Mouse (Mus musculus): ENCODE measurements at regions not wholly inside any gene's neighbourhood (a gene's known extent, or its start where the extent isn't known, plus 50 kb on each side); places are given as distances from the start of the nearest gene placed in this dataset.

- DNase-seq (ENCODE audit: low read depth), result no peak
Observed at GRCm38 (mm10) chr11:57958233-57958632, 50.6 kb upstream of the Larp1 start.

DNA sequence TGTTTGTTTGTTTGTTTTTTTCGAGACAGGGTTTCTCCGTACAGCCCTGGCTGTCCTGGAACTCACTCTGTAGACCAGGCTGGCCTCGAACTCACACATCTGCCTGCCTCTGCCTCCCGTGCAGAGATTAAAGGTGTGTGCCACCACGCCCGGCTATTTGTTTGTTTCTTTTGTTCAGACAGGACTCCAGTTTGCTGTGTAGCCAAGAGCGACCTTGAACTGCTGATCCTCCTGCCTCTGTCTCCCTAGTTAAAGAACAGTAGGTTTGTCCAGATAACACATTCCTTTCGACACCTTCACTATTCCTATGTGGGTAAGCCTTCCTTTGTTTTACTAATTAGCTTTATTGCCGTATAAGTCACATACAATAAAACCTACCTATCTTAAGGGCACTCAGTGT lies 52.0 kb upstream of the Larp1 start:
- no peak for DNase-seq (ENCODE audit: low read depth)

DNA sequence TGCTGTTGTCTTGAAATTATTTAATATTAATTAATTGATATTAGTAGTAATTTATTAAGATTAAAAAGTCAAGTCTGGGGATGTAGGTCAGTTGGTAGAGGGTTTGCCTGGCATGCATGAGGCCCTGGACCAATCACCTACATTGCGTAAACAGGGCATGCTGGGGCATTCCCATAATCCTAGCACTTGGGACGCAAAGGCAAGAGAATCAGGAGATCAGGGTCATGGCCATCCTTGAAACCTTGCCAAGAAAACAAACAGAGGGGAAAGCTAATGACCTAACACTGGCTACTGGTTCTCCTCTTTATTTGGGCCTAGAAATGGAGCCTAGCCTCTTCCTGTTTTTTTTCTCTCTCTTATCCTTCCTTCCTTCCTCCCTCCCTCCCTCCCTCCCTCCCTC lies 52.8 kb upstream of the Larp1 start:
- no peak for DNase-seq (ENCODE audit: low read depth)

DNA sequence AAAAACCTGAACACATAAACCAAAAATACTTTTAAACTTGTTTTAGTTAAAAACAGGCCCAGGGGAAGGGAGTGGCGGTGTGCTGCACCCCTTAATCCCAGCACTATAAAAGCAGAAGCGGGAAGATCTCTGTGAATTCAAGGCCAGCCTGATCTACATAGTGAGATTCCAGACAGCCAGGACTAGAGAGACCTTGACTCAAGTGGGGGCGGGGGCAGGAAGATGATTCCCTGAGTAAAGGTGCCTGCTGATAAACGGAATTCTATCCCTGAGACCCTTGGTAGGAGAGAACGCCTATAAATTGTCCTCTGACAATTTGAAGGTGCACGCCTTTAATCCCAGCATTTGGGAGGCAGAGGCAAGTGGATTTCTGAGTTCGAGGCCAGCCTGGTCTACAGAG lies 53.4 kb upstream of the Larp1 start:
- DNase-seq (ENCODE audit: low read depth), result no peak

- no peak for DNase-seq (ENCODE audit: low read depth)
Observed at GRCm38 (mm10) chr11:57954510-57955184, 54.2 kb upstream of the Larp1 start.

- DNase-seq (ENCODE audit: low read depth), result no peak
Observed at GRCm38 (mm10) chr11:57953694-57954093, 55.2 kb upstream of the Larp1 start.

DNA sequence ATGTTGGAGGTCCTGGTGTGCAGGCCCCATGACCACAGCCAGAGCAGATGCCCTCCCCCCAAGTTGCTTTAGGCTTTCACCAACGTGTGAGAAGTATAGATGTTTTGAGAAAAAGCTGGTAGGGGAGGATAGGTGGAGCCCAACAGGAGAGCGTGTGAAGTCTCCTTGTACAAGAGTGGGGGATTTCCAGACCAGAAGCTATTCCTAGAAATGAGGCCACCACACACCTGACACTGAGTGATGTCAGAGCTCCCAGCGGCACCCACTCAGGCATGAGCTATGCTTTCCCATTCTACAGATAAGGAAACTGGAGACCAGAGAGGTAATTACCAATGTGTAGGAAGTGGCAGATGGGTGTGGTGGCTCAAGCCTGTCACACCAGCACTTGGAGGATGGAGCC lies 56.2 kb upstream of the Larp1 start:
- DNase-seq (ENCODE audit: low read depth), result no peak

DNA sequence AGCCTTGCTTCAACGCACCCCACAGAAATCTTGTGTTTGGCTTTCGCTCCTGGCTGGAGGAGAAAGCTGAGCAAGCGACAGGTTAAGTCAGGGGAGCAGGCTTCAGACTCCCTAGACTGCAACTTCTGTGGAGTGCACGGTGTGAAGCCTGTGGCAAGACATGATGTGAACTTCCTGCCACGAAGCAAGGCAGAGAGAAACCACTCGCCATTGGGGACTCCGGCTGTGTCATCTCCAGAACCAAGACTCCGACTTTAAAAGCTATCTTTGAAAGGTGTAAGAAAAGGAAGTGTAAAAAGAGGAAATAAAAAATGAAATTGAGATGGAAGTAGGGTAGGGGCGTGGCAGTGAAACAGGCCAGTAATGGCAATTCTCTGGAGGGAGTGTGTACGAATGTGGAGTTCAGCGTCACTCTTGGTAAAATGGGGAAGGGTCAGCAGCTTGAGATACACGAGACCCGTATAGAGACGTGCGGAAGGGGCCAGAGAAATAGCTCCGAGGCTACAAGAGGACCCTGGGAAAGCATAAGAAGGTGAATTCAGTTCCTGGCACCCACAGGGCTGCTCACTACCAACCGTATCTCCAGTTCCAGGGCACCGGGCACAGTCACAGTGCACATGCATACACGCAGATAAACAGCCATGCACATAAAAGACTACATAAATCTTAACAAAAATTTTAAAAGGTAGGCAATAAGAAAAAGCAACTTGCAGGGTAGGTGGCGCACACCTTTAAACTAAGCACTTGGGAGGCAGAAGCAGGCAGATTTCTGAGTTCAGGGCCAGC lies 57.1 kb upstream of the Larp1 start:
- DNase-seq (ENCODE audit: low read depth), result no peak

DNA sequence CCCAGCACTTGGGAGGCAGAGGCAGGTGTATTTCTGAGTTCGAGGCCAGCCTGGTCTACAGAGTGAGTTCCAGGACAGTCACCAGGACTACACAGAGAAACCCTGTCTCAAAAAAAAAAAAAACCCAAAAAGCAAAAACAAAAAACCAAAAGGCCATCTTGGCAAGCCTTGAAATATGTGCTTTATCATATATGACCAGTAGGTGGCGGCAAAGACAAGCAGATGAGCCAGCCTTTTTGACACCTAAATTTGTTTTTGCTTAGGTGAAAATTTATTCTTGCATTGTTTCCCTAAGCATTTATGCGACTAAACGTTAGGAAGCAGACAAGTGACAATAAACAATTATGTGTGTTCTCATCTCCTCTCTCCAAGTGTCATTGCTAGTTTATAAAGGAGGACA lies 57.9 kb upstream of the Larp1 start:
- peak; percentile 76 for DNase-seq (ENCODE audit: low read depth)

DNA sequence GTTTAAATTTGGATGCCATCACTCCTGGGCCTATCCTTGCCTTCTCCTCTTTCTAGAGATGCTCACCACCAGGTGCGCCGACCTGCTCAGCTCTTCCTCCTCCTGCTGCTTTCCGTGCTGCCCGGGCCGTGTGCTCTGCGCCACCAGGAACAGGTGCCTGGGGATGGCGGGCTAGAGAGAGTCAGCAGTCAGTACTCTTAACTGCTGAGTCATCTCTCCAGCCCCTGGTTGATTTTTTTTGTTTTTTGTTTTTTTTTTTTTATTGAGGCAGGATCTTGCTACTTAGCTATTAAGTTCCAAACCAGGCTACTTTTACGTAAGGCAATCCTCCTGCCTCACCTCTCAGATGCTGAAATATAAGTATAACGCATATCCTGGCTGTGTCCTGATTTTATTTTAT lies 59.8 kb upstream of the Larp1 start:
- DNase-seq (ENCODE audit: low read depth), result no peak

DNA sequence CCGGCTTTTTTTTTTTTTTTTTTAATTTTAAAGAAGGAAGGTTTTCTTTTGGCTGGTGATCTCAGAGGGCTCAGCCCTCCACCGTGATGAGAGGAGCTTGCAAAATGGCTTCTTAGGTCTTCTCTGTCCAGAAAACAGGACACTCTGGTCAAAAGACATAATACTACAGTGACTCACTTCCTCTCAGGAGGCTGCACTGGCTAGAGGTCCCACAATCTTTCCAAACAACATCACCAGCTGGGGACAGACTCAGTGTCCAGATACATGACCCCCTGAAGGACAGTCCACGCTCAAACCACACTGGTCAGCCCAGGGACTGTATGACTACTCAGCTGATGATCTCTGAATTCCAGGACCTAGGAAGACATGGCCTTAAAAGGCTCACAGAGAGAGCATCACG lies 61.5 kb upstream of the Larp1 start:
- no peak for DNase-seq (ENCODE audit: low read depth)

GRCm38 (mm10) chr11:57934391-57934850 lies 74.4 kb upstream of the Larp1 start:
- DNase-seq (ENCODE audit: low read depth), result no peak

GRCm38 (mm10) chr11:57933065-57933464 lies 75.8 kb upstream of the Larp1 start:
- DNase-seq (ENCODE audit: low read depth), result no peak

GRCm38 (mm10) chr11:57929506-57929905 lies 79.4 kb upstream of the Larp1 start:
- DNase-seq (ENCODE audit: low read depth), result no peak

DNA sequence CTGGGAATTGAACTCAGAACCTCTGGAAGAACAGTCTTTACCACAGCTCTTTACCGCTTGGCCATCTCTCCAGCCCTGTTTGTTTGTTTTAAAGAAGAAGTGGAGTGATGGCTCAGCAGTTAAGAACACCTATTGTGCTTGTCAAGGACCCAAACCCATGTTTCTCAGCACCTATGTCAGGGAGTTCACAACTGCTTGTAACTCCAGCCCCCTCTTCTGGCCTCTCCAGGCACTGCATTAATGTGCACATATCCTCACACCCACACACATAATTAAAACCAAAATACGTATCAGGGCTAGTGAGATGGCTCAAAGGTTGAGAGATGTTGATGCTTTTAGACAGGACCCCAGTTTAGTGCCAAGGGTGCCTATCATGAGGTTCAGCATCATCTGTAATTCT lies 87.6 kb upstream of the Hand1 start:
- no peak for DNase-seq (ENCODE audit: low read depth)

DNA sequence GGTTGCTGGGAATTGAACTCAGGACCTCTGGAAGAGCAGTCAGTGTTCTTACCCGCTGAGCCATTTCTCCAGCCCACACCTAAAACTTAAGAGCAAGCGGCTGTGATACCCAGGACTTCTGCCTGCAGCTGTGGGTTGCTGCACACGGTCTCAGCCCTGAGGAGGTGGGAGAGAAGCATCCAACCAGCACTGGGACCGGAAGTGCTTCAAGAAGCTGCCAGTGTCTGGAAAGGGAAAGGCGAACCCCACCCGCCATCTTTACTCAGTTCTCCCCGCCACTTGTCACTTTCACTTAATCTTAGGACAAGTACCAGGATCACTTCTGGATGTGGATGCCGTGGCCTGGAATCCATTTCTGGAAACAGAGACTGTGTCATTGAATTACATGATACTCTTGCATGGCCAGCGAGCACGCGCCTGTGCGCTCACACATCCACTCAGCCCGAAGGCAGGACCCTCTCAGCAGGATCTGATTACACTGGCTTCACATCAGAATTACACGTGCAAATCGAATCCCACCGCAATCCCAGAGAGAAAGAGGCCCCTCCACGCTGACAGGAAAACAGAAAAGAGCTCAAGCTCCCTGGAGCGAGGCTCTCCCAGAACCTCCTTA lies 85.9 kb upstream of the Hand1 start:
- DNase-seq (ENCODE audit: low read depth), result no peak

GRCm38 (mm10) chr11:57917974-57918373 lies 85.4 kb upstream of the Hand1 start:
- peak; percentile 29 for DNase-seq (ENCODE audit: low read depth)

DNA sequence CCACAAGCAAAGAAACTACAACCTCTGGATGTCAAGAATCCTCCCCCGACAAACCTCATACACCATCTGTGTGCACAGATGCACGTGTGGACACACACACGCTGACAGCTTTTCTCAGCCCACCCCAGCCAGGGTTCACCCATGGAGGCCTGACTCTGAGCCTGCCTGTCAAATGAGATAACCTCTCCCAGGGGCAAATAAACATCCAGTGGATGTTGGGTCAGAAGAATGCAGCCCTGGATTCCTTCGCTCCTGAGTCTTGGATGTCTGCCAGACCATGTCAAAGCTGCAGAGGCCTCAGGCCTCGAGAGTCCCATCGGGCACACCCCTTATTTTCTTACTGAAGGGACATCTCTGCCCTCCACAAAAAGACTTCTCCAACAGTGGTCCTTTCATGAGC lies 83.4 kb upstream of the Hand1 start:
- no peak for DNase-seq (ENCODE audit: low read depth)

GRCm38 (mm10) chr11:57913801-57914560 lies 81.4 kb upstream of the Hand1 start:
- DNase-seq (ENCODE audit: low read depth), result no peak

- DNase-seq (ENCODE audit: low read depth), result no peak
Observed at GRCm38 (mm10) chr11:57913020-57913699, 80.5 kb upstream of the Hand1 start.

- peak; percentile 50 for DNase-seq (ENCODE audit: low read depth)
Observed at GRCm38 (mm10) chr11:57911698-57912283, 79.2 kb upstream of the Hand1 start.

GRCm38 (mm10) chr11:57904216-57904615 lies 71.6 kb upstream of the Hand1 start:
- DNase-seq (ENCODE audit: low read depth), result no peak

Data from c-Kit-positive CD71-negative TER-119-negative erythroid progenitor cells, embryonic 14.5 days (primary cell).